Mouse (Mus musculus): ENCODE measurements at regions not wholly inside any gene's neighbourhood (a gene's known extent, or its start where the extent isn't known, plus 50 kb on each side); places are given as distances from the start of the nearest gene placed in this dataset.

DNA sequence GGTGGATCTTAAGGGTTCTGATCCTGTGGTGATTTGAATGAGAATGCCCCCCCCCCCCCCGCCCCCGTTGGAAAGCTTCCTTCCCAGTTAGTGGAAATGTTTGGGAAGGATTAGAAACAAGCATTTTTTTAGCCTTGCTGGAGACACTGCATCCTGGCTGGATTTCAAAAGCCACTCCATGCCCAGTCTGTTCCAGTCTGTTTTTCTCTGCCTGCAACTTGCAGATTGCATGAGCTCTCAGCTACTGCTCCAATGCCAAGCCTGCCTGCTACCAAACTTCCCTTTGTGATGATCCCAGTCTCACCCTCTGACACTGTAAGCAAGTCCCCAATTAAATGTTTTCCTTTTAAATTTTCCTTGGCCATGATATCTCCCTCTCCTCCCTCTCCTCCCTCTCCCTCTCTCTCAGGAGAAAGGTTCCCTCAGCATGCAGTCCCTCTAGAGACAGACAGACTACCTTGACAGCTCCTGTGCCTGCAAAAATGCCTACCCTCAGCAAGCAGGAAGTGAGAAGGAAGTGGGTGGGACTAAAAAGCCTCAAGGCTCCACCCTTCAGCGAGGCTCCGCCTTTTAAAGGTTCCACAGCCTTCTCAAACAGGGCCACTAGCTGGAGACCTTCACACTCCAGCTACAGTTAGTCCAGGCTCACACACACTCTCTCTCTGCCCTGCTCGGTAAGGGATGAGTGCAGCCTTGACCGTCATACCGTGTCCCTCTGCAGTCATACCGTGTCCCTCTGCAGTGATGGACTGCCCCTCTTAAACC is 204.8 kb downstream of the Prex1 start:
- TF ChIP-seq E2F4 (IDR thresholded peaks at IDR 0.05; ENCODE audit: insufficient read depth): no peak
- TF ChIP-seq USF1 (IDR thresholded peaks at IDR 0.05; ENCODE audit: low read depth): no peak
- no peak for TF ChIP-seq CEBPB (IDR thresholded peaks at IDR 0.05; ENCODE audit: insufficient read depth, poor library complexity, severe bottlenecking)
- TF ChIP-seq POLR2A (IDR thresholded peaks at IDR 0.05; ENCODE audit: insufficient read length, low read depth): no peak
